Mouse (Mus musculus) retina, embryonic 14.5 days (tissue): ENCODE results near the gene Fnip2.

Experiments used
- DNase-seq: peaks from one replicate; pipeline ENCODE4 v3.0.0-alpha.2; 2015; ENCODE audit warnings: low spot score

Fnip2 gene

GRCm38 (mm10) chr3:79415081-79415480 is 152.5 kb downstream of the Fnip2 start:
- no peak for DNase-seq

GRCm38 (mm10) chr3:79413492-79413891 is 154.1 kb downstream of the Fnip2 start:
- no peak for DNase-seq

GRCm38 (mm10) chr3:79411666-79412065 is 155.9 kb downstream of the Fnip2 start:
- no peak for DNase-seq

GRCm38 (mm10) chr3:79410629-79410995 is 157.0 kb downstream of the Fnip2 start:
- DNase-seq = peak; percentile 78

GRCm38 (mm10) chr3:79409927-79410628 is 157.5 kb downstream of the Fnip2 start:
- DNase-seq = peak; percentile 69

GRCm38 (mm10) chr3:79408546-79408945 is 159.1 kb downstream of the Fnip2 start:
- DNase-seq = no peak
